Mouse (Mus musculus) T-helper 1 cell (primary cell): ENCODE data around the gene 1500011B03Rik.

Experiments
- in situ Hi-C: fragments of 300-600 bp; cut with MboI, MseI; formaldehyde crosslinking; loops from one replicate; pipeline ENCODE4 v1.15.1; 2025; ENCODE audit warnings: high pct_unique_total_duplicates

1500011B03Rik gene

DNA sequence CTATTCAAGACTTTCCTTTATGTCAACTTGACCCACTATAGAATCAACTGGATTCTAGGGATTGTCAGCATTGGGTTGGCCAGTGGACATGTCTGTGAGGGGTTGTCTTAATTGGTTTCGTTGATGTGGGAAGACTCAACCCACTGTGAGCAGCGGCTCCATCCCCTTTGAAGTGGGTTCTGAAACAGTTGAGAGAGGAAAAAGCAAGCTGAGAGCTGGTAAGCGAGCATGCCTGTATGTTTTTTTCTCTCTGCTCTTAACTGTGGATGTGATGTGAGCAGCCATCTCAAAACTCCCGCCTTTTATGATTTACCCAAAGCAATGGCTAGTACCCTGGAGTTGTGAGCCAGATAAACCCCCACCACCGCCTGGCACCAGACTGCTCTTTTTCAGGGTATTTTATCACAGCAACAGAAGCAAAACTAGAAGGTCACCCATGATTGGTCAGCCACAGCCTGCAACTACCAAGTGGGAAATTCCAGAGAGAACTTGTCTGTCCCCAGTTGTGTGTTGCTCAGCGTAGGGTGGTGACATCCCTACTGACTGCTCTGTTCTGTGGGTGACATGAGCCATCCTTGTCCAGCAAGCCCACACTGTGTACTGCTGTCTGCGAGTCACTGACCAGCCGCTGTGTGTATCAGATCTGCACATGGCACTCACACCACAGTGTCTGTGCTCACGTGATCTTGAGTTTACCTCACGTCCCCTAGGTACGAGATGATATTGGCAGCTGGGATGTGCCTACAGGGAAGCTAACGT lies 39.7 kb downstream of the 1500011B03Rik start:
- in situ Hi-C loops, result no loop called here

- in situ Hi-C loops, result no loop called here
These were observed 40.3 kb downstream of the 1500011B03Rik start for GRCm38 (mm10) chr5:114782991-114783390.

GRCm38 (mm10) chr5:114780912-114781311 lies 42.4 kb downstream of the 1500011B03Rik start:
- in situ Hi-C loops, result no loop called here

DNA sequence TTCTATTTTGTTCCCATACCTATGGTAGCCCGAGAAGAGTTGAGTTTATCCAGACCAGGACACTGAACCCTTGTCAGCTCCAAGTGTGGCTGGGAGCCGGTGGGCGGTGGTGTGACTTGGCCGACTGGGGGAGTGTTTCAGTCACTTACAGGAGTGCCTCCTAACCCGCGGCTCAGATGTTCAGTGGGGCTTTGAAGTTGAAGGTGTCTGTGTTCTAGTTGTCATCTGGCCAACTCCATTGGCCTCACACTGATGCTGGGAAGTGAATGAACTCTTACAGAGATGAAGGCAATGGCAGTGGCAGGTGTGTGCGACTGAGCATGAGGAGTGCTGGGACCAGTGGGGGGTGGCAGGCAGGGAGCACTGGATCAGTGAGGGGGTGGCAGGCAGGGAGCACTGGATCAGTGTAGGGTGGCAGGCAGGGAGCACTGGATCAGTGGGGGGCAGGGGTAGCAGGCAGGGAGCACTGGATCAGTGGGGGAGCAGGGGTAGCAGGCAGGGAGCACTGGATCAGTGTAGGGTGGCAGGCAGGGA lies 43.2 kb downstream of the 1500011B03Rik start:
- in situ Hi-C loops, result no loop called here

GRCm38 (mm10) chr5:114776174-114776573 lies 47.1 kb downstream of the 1500011B03Rik start:
- in situ Hi-C loops, result no loop called here

GRCm38 (mm10) chr5:114775056-114775979 lies 48.0 kb downstream of the 1500011B03Rik start, which contains the start of gene Git2:
TSS of gene Git2 (minus strand) at chr5:114775517.
- in situ Hi-C loops, result no loop called here

- in situ Hi-C loops, result no loop called here
These were observed 48.7 kb downstream of the 1500011B03Rik start, which contains the start of gene Ankrd13a for GRCm38 (mm10) chr5:114774403-114775051. TSS of gene Ankrd13a (plus strand) at chr5:114774677.

DNA sequence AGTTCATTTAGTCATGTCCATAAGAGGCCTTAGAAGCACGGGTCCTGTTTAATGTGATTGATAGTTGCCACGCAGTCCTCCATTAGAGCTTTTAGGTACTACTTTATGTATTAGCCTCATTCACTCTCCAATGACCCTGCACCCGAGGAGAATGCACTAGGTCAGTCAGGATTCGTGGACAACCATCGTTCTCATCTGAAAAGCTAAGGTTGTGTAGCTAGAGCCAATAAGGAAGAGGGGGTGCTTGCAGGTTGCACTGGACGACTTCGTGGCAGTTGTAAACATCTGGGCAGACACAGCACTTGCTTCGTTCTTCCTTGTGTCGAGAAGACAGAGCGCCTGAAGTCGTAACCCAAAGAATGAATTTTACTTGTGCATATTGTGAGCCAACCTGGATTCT lies 49.5 kb downstream of the 1500011B03Rik start:
- in situ Hi-C loops, result no loop called here

GRCm38 (mm10) chr5:114773211-114773710 lies 50.0 kb downstream of the 1500011B03Rik start:
- in situ Hi-C loops, result no loop called here

DNA sequence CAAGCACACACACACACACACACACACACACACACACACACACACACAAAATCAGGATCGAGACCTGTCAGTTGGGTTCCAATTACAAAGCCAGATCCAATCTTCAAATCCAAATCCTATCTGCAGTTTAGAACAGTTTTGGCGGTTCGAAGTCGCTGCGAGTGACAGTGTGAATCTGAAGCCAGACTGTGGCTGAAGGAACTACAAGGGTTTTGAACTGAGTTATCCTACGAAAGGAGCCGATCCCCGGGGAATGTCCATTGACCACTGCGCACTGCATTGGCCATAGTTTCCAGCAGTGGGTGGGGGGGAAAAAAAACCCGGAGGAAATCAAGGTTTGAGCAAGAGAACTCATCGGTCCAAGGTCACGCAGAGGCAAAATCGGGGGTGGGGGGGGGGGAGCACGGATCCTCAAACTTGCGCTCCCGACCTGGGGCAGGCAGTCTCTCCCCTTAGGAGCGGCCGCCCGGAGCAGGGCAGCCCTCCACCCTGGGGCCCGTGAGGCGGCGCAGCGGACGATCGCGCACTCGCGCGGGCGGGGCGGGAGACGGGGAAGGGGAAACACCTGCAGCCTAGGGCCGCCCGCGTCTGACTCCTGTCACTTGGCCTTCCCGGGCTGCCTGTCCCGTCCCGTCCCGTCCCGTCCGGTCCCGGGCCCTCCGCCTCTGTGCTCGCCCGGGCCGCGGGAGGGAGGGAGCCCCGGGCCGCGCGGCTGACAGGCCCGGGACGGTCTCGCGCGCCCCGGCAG lies 50.6 kb downstream of the 1500011B03Rik start:
- in situ Hi-C loops, result no loop called here

DNA sequence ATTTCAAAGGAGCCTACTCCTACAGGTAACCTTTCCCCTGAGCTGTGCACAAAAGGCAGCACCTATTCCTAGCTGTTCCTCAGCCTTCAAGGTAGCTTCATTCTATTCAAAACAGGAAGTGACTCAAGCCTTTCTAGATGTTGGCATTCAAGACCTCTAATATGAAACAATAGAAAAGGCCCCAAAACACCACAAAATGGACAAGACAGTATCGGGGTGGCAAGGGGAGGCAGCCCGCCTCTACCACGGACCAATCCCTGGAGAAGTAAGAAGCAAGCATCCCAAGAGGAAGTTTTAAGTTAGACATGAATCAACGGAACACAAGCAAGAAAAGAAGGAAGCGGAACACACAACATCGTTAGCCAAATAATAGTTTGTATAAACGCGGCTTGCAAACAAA lies 51.5 kb downstream of the 1500011B03Rik start:
- in situ Hi-C loops, result no loop called here

DNA sequence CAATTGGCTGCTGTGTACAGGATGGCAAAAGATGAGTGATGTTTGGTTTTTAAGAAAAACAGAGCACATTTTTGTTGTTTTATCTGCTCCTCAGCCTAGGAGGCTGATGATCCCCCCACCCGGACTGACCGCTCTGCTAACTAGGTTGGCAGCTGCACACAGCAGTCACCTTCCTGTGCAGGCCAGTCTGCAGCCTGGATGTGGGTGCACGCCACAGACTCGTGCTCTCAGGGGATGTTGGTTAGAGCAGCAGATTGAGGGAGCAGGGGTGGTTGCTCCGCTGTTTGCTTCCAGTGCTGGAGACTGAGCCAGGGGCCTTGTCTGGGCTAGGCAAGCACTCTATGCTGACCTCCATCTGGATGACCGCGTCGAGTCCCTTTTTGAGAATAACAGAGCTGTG lies 53.5 kb downstream of the 1500011B03Rik start:
- in situ Hi-C loops, result no loop called here

- in situ Hi-C loops, result no loop called here
These were observed 56.1 kb downstream of the 1500011B03Rik start for GRCm38 (mm10) chr5:114767185-114767584.

DNA sequence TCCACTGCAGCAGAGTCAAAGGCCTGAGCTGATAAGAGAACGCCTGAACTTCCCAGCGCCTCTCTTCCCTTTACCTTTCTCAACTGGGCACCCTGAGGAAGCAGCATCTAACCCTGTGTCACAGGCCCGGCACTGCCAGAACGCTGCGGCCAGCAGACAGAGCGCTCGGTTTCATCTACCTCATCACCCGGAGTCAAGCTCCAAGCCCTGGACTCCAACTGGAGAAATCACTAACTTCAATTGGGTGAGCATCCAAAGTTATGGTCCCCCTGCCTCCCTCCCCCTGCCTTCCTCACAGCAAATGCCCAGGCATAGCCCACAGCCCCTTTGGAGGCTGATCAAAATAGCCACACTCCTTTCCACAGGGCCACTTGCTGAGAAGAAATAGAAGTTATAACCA lies 56.6 kb downstream of the 1500011B03Rik start:
- in situ Hi-C loops, result no loop called here

DNA sequence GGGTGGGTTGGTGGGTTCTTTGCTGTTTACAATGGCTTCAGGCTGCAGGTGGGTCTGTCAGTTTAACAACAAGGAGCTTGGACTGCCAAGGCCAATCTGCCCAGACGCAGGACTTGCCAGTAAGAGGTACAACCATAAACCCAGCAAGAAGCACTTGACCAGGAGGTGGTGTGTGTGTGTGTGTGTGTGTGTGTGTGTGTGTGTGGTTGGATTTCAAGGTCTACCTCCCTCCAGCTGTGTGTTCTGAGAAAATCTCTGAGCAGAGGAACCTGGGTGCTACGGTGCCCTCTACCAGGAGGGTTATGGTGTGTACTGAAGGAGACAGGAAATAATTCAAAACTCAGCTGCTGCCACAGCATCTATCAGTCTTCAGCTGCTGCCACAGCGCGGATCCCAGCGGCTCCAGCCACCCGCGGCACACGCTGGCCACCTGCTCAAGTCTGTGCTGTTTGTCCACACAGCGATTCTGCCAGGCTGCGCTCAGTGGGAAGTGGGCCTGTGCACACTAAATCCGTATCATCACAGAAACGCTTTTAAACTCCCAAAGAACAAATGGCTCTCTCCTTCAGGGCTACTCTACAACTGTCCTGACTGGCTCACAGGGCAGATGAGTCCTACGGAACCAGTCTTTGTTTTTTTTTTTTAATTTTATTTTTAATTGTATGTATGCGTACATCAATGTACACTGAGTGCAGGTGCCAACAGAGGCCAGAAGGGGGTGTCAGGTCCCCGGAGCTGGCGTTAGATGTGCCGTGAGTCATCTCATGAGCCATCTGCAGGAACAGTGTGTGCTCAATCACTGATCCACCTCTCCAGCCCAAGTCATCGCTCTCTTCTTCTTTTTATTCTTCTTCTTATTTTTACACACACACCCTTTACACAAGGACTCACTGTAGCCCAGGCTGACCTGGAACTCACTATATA lies 58.2 kb downstream of the 1500011B03Rik start:
- in situ Hi-C loops, result no loop called here

- in situ Hi-C loops, result no loop called here
These were observed 61.3 kb downstream of the 1500011B03Rik start for GRCm38 (mm10) chr5:114761980-114762379.

GRCm38 (mm10) chr5:114759536-114760090 lies 63.7 kb downstream of the 1500011B03Rik start:
- in situ Hi-C loops, result no loop called here
